Mouse (Mus musculus) olfactory bulb, adult 2 months (tissue): ENCODE measurements at regions not wholly inside any gene's neighbourhood (a gene's known extent, or its start where the extent isn't known, plus 50 kb on each side); places are given as distances from the start of the nearest gene placed in this dataset.

Source experiments
- CTCF ChIP-seq: fragments of 200-500 bp; IDR thresholded peaks from 2 replicates; pipeline ENCODE4 v1.5.1; 2012; ENCODE audit warnings: low read depth, mild to moderate bottlenecking, low read length, moderate library complexity; ENCODE audit not compliant: insufficient read depth
- POLR2A ChIP-seq: fragments of 200-500 bp; IDR thresholded peaks from 2 replicates; pipeline ENCODE4 v1.6.1; 2012; ENCODE audit warnings: mild to moderate bottlenecking, low read depth, low read length, moderate library complexity; ENCODE audit not compliant: insufficient read depth

DNA sequence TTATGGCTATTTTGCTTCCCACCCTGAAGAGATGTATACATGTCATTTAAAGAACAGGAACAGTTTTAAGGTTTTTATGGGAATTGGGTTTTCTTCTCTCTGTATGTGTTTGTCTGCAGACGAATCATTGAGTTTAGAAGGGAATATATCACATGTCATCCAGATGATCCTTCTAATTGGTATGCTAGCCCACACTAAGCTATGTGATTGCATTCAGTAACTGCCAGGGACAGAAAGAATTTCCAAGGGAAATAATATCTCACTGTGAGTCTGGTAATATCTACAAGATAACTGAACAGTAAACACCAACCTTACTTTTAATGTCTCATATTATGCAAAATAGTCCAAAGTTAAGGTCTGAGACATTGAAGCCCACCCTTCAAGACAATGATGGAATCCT lies 698.0 kb downstream of the Nedd1 start:
- TF ChIP-seq CTCF = no peak
- no peak for TF ChIP-seq POLR2A
